Mouse (Mus musculus): ENCODE data around the gene Slc15a3.

Gene Slc15a3

DNA sequence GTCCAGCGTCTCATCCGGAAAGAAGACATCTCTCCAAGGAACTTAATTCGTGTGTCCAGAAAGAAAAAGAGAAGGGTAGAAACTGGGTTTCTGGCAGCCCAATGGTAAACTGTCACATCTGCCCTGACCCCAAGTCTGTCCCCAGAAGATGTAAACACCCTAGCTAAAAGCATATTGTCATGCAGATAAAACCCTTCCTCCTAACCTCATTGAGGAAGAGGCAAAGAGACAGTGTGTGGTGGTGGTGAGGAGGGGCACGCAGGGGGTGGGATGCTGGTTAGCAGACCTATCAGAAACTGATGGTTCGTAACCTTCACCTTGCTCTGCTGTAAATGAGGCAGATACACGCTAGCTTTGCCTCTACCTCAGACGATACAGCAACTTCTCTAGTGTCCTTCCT is 18.2 kb upstream of the Slc15a3 start:
- DNase-seq (ENCODE audit: extremely low read depth, low read depth, low spot score): no peak

DNA sequence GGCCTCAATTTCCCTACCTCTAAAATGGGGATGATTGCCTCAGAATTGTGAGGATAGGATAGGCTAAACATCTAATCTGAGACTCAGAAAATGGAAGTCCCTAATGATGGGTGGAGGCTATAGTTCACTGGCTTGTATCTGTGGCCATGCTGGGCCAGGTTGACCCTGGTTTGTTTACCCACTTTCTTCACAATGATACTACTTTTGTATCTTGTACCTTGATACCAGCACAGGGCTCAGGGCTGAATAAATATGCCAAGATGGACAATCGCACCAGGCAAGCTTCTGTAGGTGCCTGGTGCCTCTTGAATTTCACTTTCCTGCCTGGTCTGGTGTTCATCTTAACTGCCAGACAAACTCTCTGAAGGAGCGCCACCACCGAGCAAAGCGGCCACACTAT is 17.0 kb upstream of the Slc15a3 start:
- no peak for DNase-seq (ENCODE audit: extremely low read depth, low read depth, low spot score)

DNA sequence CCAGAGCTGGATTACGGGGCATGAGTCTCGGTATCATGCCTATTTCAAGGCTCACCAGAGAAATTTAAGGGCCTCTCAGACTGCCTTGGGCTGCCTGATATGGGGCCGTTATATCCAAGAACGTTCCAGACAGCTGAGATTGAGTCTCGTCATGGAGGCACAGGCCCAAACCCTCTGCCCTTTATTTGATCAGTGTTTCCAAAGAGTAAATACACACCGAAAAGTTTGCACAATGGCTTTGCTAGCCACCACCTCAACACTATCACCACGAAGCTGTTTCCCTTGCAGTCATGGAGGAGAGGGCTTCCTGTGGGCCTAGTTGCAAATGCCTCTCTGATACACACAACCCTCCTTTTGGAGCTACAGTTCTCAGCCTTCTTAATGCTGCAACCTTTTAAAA is 15.5 kb upstream of the Slc15a3 start:
- DNase-seq (ENCODE audit: extremely low read depth, low read depth, low spot score): no peak

- no peak for DNase-seq (ENCODE audit: extremely low read depth, low read depth, low spot score)
Observed at GRCm38 (mm10) chr19:10828321-10828720, 11.2 kb upstream of the Slc15a3 start.

- DNase-seq (ENCODE audit: extremely low read depth, low read depth, low spot score): no peak
Observed at GRCm38 (mm10) chr19:10829436-10830175, 9.9 kb upstream of the Slc15a3 start, which contains the start of gene Cd6. Cd6 (minus strand) TSS chr19:10830058.

DNA sequence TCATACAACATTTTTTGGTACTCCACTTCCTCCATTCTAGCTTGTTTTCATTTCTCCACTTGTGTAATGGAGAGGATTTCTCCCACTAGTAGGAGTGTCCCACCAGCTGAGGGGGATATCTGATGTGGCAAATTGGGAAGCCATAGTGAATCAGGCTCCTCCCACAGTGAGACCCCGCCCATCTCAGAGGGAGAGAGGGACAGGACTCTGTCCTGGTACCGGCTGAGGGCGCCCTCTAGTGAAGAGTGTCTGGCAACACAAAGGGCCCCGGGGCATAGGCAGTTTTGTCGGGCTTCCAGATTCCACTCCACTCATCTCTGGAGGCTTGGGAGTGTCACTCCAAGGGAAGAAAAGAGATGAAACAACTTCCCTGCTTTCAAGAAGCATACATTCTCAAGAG is 8.1 kb upstream of the Slc15a3 start:
- no peak for DNase-seq (ENCODE audit: extremely low read depth, low read depth, low spot score)

- no peak for DNase-seq (ENCODE audit: extremely low read depth, low read depth, low spot score)
Observed at GRCm38 (mm10) chr19:10832030-10832429, 7.5 kb upstream of the Slc15a3 start.

- DNase-seq (ENCODE audit: extremely low read depth, low read depth, low spot score): peak; percentile 40
Observed at GRCm38 (mm10) chr19:10833611-10834010, 5.9 kb upstream of the Slc15a3 start.

DNA sequence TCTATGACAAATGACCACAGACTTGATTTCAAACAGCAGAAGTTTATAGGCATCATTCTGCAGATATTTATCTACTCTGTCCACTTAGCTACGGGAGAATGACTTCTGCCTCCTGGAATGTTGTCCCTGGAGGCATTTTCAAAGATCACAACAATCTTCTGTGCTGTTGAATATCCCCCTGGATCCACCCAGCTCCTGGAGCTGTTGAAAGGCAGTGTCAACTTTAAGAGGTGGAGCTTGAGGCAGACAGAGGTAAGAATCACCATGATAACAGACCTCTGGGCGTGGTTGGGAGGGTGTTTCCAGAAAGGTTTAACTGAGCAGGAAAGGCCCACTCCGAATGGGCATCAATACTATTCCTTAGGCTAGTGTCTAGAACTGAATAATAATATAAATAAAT is 3.9 kb upstream of the Slc15a3 start:
- no peak for DNase-seq (ENCODE audit: extremely low read depth, low read depth, low spot score)

DNA sequence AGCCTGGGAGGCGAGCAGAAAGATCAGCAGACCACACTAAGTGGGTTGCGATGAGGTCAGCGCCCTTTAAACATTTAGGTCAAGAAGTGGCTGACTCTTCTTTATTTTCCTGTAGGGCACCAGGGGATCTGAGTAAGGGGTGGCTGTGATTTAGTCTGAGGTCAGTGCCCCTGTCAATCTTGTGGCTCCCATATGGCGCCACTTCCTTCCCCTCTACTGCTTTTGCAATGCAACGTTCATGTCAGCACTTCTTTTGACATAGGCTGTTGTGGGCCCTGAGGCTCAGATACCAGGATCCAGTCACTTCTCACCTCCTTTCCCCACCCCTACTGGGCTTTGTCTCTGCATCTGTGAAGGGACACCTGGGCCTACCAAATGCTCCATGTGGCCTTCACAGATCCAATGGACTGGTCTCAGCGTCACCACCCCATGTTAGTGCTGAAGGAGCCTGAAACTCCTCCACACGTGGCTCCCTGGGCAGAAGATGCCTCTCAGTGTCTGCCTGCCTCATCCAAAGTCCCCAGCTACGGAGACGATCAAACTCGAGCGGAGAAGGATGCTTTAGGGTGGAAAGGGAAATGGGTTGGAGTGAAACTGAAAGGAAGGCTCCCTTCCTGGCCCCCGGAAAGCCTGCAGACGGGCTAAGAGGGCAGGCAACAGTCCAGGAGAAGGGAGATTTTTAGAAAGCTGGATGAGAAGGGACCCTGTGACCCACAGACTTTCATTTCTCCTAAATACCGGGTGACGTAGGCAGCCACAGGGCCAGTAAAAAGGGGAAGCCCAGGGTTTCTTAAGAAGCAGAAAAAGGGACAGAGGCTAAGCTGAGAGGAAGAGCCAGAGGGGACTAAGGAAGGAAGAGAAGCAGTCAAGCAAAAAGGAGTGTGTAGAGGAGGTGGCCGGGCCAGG is 2.4 kb downstream of the Slc15a3 start:
- no peak for DNase-seq (ENCODE audit: extremely low read depth, low read depth, low spot score)

DNA sequence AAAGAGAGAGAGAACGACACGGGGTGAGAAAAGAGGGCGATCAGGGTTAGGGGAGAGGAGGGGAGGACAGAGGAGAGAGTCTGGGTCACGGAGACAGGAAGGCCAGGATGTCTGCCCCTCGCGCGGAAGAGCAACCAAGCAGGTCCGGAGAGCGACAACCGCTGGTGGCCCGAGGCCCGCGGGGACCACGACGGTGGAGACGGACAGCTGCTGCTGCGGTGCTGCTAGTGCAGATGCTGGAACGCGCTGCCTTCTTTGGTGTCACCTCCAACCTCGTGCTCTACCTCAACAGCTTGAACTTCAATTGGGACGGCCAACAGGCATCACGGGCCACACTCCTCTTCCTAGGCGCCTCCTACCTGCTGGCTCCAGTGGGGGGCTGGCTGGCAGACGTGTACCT is 3.4 kb downstream of the Slc15a3 start:
- no peak for DNase-seq (ENCODE audit: extremely low read depth, low read depth, low spot score)

DNA sequence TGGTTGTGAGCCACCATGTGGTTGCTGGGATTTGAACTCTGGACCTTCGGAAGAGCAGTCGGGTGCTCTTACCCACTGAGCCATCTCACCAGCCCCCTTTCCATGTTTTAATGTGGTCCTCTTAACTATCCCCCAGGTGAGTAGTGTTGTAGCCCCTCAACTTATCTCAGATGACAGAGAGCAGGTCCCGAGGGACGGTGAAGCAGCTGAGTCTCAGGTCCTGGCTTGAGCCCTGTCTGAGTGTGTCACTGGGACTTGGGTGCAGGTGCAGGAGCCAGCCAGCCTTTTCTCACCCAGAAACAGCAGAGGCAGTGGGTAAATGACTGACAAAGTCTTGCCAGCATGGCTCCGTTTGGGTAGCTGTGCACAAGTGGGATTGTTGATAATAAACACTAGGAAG is 4.7 kb downstream of the Slc15a3 start:
- no peak for DNase-seq (ENCODE audit: extremely low read depth, low read depth, low spot score)

GRCm38 (mm10) chr19:10845454-10845853 is 5.9 kb downstream of the Slc15a3 start:
- DNase-seq (ENCODE audit: extremely low read depth, low read depth, low spot score): no peak

DNA sequence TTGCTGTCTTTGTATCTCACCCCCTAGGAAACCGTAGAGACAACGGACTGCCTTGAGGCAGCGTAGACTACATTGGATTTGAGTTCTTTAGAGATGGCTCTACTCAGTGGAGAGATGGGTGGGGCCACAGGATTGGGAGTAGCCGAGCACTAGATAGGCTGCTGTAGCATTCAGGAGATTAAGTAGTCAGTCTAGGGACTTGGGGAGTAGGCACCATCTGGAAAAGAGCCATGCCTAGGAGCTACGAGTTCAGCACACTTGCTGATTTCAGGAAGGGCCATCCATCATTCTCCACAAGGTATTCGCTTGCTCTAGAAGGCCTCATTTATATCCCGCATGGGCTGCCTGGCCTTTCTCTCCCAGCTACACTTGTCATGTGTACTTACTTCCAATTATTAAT is 6.6 kb downstream of the Slc15a3 start:
- DNase-seq (ENCODE audit: extremely low read depth, low read depth, low spot score): no peak

DNA sequence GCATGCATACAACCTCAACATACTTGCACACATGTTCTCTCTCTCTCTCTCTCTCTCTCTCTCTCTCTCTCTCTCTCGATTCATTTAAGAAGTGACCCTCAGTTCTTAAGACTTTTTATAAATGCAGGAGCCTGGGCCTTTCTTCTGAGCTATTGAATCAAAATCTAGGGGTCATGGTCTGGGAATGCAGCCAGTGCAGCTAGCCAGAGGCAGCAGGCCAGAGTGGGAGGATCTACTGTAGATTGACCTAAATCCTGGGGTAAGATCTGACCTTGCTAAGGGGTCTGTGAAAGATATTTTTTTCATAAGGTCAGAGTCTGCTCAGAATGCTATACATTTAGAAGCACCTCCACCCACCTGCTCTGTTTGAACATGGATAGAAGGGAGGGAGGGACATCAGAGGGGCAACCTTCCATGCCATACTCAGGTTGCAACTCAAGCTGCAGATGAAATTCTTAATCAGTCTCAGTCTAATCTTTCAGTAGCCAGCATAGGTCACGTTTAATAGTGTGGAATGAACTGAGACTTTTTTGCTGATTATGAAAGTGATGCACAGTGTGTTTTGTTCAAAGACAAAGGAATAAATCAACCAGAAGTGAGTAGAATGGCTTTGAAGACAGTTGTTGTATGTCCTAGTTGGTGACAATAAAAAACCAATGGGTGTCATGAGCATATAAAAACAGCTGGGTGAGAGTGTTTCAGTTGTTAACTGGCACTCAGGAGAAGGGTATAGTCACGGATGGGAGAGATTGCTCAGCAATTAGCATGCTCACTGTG is 8.0 kb downstream of the Slc15a3 start:
- no peak for DNase-seq (ENCODE audit: extremely low read depth, low read depth, low spot score)

- DNase-seq (ENCODE audit: extremely low read depth, low read depth, low spot score): peak; percentile 77
Observed at GRCm38 (mm10) chr19:10855422-10855821, 15.9 kb downstream of the Slc15a3 start.

DNA sequence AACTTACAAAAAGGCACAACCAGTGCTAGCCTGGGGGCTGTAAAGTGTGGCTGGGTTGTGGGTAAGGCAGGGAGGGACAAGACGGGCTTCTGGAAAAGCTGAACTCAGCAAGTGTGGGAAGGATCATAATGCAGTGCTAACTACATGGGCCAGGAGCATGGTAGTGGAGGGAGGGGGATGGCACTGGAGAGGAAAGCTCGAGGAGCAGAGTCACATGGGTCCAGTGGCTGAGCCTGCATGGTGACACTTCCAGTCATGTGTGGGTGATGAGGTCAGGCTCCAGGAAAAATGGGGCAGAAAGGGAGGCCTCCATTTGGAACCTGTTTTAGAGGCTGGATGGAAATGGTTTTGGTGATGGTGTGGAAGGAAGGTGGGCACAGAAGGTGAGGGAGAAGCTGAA is 17.0 kb downstream of the Slc15a3 start:
- DNase-seq (ENCODE audit: extremely low read depth, low read depth, low spot score): no peak

DNA sequence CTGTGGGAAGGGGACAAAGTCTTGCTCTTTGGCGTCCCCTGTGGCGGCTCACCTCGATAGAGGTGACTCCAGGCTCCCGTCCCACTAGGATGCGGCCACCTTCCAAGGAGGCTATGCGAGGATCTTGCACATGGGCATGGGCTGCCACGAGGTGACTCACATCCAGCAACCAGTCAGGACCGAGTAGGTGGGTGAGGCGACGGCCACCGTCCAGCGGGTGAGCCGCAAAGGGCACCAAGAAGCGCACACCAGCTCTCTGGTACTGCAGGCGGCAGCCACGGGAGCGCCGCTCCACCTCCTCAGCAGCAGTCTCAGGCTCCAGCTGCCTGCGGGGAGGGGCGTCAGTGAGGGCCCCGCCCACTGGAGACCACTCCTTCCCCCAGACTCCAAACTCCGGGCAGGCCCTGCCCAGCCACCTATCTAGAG is 20.6 kb downstream of the Slc15a3 start:
- no peak for DNase-seq (ENCODE audit: extremely low read depth, low read depth, low spot score)

DNA sequence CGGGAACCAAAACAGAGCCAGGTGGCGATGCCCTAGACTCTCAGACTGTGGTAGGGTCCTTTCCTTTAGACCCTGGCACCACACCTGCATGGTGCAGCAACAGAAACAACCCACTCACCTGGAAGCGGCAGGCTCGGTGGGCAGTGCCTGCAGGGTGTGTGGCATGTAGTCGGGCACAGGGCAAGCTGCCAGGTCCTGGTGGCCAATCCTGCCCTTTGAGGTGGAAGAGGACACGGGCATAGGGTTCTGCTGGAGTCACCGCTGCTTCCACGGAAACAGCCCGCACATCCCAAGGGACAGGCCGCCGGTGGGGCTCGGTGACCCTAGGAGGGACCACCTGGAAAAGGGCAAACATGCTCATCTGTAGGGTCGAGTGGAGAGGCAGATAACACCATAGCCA is 26.8 kb downstream of the Slc15a3 start:
- no peak for DNase-seq (ENCODE audit: extremely low read depth, low read depth, low spot score)

DNA sequence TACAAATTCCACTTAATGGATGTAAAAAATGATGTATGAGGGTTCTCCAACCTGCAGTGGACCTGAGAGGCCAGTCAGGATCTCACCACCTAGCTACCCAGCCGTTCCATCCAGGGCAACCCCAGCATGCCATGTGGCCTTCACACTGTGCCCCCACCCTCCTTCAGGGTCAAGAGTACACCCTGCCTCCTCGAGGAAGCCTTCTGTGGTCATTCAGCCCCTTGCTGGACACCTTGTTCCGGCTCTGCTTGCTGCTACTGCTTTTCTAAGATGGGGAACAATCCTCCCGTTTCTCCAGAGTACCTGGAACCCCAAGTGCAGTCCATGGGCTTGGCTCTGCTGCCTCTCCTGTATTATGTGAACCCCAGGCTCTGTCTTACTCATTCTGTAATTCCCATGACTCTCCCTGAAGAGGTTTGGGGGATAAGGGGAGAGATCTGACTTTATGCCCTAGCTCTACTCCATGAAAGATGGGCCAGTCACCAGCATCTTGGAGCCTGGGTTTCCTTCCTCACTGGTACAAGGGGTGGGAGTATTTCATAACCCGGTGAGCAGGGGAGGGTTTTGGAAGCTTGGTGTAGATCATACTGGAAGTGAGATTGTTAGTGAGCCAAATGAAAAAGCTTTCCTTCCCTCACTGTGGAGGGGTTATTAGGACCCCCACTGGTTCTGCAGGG is 28.6 kb downstream of the Slc15a3 start:
- DNase-seq (ENCODE audit: extremely low read depth, low read depth, low spot score): no peak

DNA sequence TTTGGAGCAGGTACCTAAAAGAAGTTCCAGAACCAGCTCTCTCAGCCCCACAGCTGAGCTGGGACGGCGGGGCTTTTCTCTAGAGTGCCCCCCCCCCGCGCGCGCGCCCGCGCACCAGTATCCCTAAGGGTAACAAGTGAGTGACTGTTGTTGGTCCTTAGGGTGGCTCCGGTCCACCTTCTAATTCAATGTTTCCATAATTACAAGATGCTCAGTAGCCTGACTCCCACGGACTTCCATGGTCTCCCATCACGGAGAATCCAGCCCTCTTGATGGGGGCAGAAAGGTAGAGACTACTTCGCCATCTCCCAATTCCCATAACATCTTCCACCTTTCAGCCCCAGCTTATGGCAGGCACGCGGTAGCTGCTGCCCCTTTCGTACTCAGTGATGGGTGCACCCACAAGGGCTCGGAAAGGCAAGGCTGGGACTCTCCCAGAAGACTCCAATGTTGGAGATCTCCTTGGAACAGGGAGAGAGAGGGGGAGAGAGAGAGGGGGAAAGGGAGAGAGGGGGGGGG is 29.2 kb downstream of the Slc15a3 start:
- no peak for DNase-seq (ENCODE audit: extremely low read depth, low read depth, low spot score)

Measured in fat pad, adult 2 months (tissue).